In genomic region chr1:167000529-167001173, GRCm38 (mm10) we compare ENCODE assay signal across 8 mouse cellular contexts. TPM values are rescaled to one million over a fixed set of nuclear protein-coding genes. Genes with fewer than 3 reads are reported as not detected.
DNase-seq lines count a peak whose midpoint lies in the region; ATAC-seq and TF ChIP-seq lines count a peak whose summit lies in the region.

No protein-coding gene starts in this region.

- no peaks in the 10 kb centered on the region for H3K9me3 ChIP-seq in hindbrain, embryonic 10.5 days

- no peak for TF ChIP-seq CTCF in cerebellum, adult 2 months (IDR thresholded peaks at IDR 0.05; ENCODE audit: borderline replicate concordance, insufficient read depth, low read depth, low read length)

- under 1% methylated on average over 38 of the region's 76 CpGs for WGBS in cerebellum, adult 2 months
- under 1% methylated on average over 54 of the region's 76 CpGs for WGBS in hindbrain, embryonic 10.5 days

- H3K27me3 ChIP-seq in cerebellum, adult 2 months (ENCODE audit: control insufficient read depth, insufficient read depth, low read length): no peaks in the 10 kb centered on the region
- peaks cover 23% of the 10 kb centered on the region for H3K27me3 ChIP-seq in hindbrain, embryonic 10.5 days (ENCODE audit: insufficient read depth, poor library complexity, severe bottlenecking)

- peak overlapping the region; percentile 78 for H3K4me3 ChIP-seq in cerebellum, adult 2 months (replicated peaks; ENCODE audit: insufficient read depth, low read depth, low read length)
- H3K4me3 ChIP-seq in hindbrain, embryonic 10.5 days: peak overlapping the region; percentile 80

- H3K36me3 ChIP-seq in hindbrain, embryonic 10.5 days: no peaks in the 10 kb centered on the region

- peak; percentile 85 for DNase-seq in MN1 (ENCODE audit: low spot score)
- peak; percentile 80 to 86 for DNase-seq in cerebellum, adult 2 months
- peak; percentile 86 for DNase-seq in hindbrain, embryonic 10.5 days (ENCODE audit: low spot score)
- DNase-seq in layer of hippocampus, postnatal 14 days (ENCODE audit: low spot score in 2 of 2): peak; percentile 64 to 73
- DNase-seq in lung, postnatal 10 days: peak; percentile 84
- DNase-seq in retina, adult 2 months (ENCODE audit: low read depth, low spot score): peak; percentile 83
- DNase-seq in thymus, postnatal 36 days: peak; percentile 77 to 78

- peak; percentile 62 for ATAC-seq in frontal cortex, adult (ENCODE audit: low TSS enrichment)

- peaks cover 3% of the 10 kb centered on the region; the same call in 1 of the 2 replicates for H3K4me1 ChIP-seq in cerebellum, adult 2 months (ENCODE audit: control insufficient read depth, insufficient read depth, low read length)
- peaks cover 34% of the 10 kb centered on the region for H3K4me1 ChIP-seq in hindbrain, embryonic 10.5 days (replicated peaks)

- peak overlapping the region; percentile 68 for H3K27ac ChIP-seq in cerebellum, adult 2 months (ENCODE audit: insufficient read depth, low read length)
- peak overlapping the region; percentile 95 for H3K27ac ChIP-seq in hindbrain, embryonic 10.5 days

- no peak for TF ChIP-seq POLR2A in cerebellum, adult 2 months (IDR thresholded peaks at IDR 0.05; ENCODE audit: borderline replicate concordance, insufficient read depth, low read length)

RNA-seq across cellular contexts. Expression of gene Fam78b, which starts 0.6 kb away (rescaled TPM):
- 27.5 and 31.1 TPM in 2 replicates for polyA plus RNA-seq in cerebellum, adult 2 months (2012; rRNA removed)
- polyA plus RNA-seq in hindbrain, embryonic 10.5 days (2016; fragmentation: Nextera tagmentation; extraction: Ambion mirVana): 3.9 and 5.7 TPM in 2 replicates
- 10 to 100 TPM; 29.4 to 30.8 TPM for total RNA-seq in layer of hippocampus, postnatal 14 days (2021)

Comparison
In these comparisons a context has a peak if more than half of its experiments do, and no peak if none do; other contexts are left out.
1. Peak in every context shown above with its lines: DNase-seq, ATAC-seq, H3K4me3 ChIP-seq and H3K27ac ChIP-seq.